Mouse (Mus musculus): Measurements from ENCODE around the gene Ttc28.

DNA sequence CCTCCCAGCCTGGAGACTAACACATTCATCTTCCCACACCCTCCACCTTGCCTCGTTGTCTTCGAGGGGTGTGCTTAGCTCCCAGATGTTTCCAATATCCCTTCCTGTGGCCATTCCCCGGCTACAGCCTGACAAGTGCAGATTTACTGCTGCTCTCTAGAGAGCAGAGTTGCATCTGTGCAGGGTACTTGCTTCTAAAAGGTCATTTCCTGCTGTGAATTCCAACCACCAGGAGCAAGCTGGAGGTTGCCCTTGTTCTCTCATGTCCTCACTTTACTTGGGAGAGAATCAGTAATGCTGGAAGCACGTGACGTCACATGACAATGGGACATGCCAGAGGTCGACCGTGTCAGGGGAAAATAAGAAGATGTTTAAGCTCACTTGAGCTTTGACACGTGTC, 131.7 kb downstream of the Ttc28 start:
- TF ChIP-seq EP300 (IDR thresholded peaks at IDR 0.05) (no peak), CTCF (IDR thresholded peaks at IDR 0.05) (peak; percentile 52)

All from lung, postnatal 0 days (tissue).